Mouse (Mus musculus) C2C12 (cell line): Measurements from ENCODE around the gene Galns. TPM values are rescaled to one million over a fixed set of nuclear protein-coding genes. Genes with fewer than 3 reads are reported as not detected.

Experiments used
- H3K27me3 ChIP-seq: one replicate; pipeline ENCODE4 v1.6.1; 2011; ENCODE audit not compliant: control insufficient read depth, insufficient read depth, insufficient read length
- H3K36me3 ChIP-seq: one replicate; pipeline ENCODE4 v1.6.1; 2011; ENCODE audit not compliant: control insufficient read depth, insufficient read depth
- H3K4me3 ChIP-seq: one replicate; pipeline ENCODE4 v1.5.1; 2011; ENCODE audit warnings: mild to moderate bottlenecking, control low read depth; ENCODE audit not compliant: poor library complexity, insufficient read depth, severe bottlenecking
- H3K79me2 ChIP-seq: one replicate; pipeline ENCODE4 v1.6.1; 2011; ENCODE audit not compliant: control insufficient read depth, insufficient read depth
- H3K79me3 ChIP-seq: one replicate; pipeline ENCODE4 v1.6.1; 2011; ENCODE audit warnings: low read depth, control low read depth
- H3ac ChIP-seq: one replicate; pipeline ENCODE3; 2011; ENCODE audit warnings: low read depth; ENCODE audit not compliant: control insufficient read depth, insufficient read length
- CEBPB ChIP-seq: IDR thresholded peaks from one replicate; pipeline ENCODE4 v1.6.1; 2011; ENCODE audit warnings: low read depth, mild to moderate bottlenecking, control low read depth, moderate library complexity
- CTCF ChIP-seq: IDR thresholded peaks from one replicate; pipeline ENCODE4 v1.5.1; 2011; ENCODE audit not compliant: control insufficient read depth, insufficient read depth, insufficient read length
- FOSL1 ChIP-seq: IDR thresholded peaks from one replicate; pipeline ENCODE4 v1.8.0; 2011; ENCODE audit warnings: mild to moderate bottlenecking, low read length; ENCODE audit not compliant: poor library complexity, insufficient read depth, severe bottlenecking
- MAX ChIP-seq: IDR thresholded peaks from one replicate; pipeline ENCODE4 v1.6.1; 2011; ENCODE audit warnings: mild to moderate bottlenecking, control low read depth
- MYOD1 ChIP-seq: IDR thresholded peaks from one replicate; pipeline ENCODE4 v1.6.1; 2011; ENCODE audit warnings: low read depth; ENCODE audit not compliant: control insufficient read depth, insufficient read length
- MYOG ChIP-seq: IDR thresholded peaks from one replicate; pipeline ENCODE4 v1.6.1; 2011; ENCODE audit not compliant: control insufficient read depth, insufficient read length; ENCODE audit errors: extremely low read depth
- USF1 ChIP-seq: IDR thresholded peaks from one replicate; pipeline ENCODE4 v1.6.1; 2011; ENCODE audit warnings: low read depth, mild to moderate bottlenecking, control low read depth, moderate library complexity
- polyA plus RNA-seq: library from polyadenylated mRNA; unstranded; fragments of >200 nt; fragmentation: generic; extraction: Trizol; gene quantifications from one replicate; pipeline ENCODE4 v1.2.1, GENCODE M21; 2012; ENCODE audit warnings: missing spikeins

Galns gene
- polyA plus RNA-seq, 1 experiment = 9.8 TPM

- Histone ChIP-seq H3K36me3 (peaks cover 43% of the 10 kb centered on the region), H3K79me2 (peaks cover 57% of the 10 kb centered on the region), H3ac (peak overlapping the region; percentile 66), H3K79me3 (peaks cover 31% of the 10 kb centered on the region), H3K4me3 (peak overlapping the region; percentile 95), H3K27me3 (no peaks in the 10 kb centered on the region)
- TF ChIP-seq MYOG (no peak), CEBPB (no peak), FOSL1 (no peak), MYOD1 (no peak), CTCF (no peak), USF1 (no peak), MAX (no peak)
Measured at GRCm38 (mm10) chr8:122568881-122569309, 42.4 kb downstream of the Galns start.

GRCm38 (mm10) chr8:122568109-122568504 is 43.2 kb downstream of the Galns start:
- Histone ChIP-seq H3K27me3 (no peaks in the 10 kb centered on the region), H3K36me3 (peaks cover 40% of the 10 kb centered on the region), H3K79me2 (peaks cover 56% of the 10 kb centered on the region), H3K4me3 (peak overlapping the region; percentile 95), H3K79me3 (peaks cover 31% of the 10 kb centered on the region), H3ac (peak overlapping the region; percentile 94)
- TF ChIP-seq CTCF = no peak
- no peak for TF ChIP-seq MAX
- no peak for TF ChIP-seq MYOG
- no peak for TF ChIP-seq MYOD1
- TF ChIP-seq USF1 = no peak
- no peak for TF ChIP-seq FOSL1
- no peak for TF ChIP-seq CEBPB

- Histone ChIP-seq H3K27me3 (no peaks in the 10 kb centered on the region), H3K4me3 (peak within 1 kb of the TSS; percentile 95), H3K36me3 (peaks cover 34% of the 10 kb centered on the region), H3K79me3 (peaks cover 31% of the 10 kb centered on the region), H3K79me2 (peaks cover 53% of the 10 kb centered on the region), H3ac (peak within 1 kb of the TSS; percentile 94)
- TF ChIP-seq MYOD1 = peak; percentile 27
- TF ChIP-seq MYOG = no peak
- peak; percentile 53 for TF ChIP-seq MAX
- peak; percentile 10 for TF ChIP-seq USF1
Measured at GRCm38 (mm10) chr8:122567361-122568108, 43.7 kb downstream of the Galns start, which contains the start of gene Cdt1. Gene Cdt1 (plus strand): TSS chr8:122568015.

GRCm38 (mm10) chr8:122566766-122567165 is 44.5 kb downstream of the Galns start:
- H3K4me3 ChIP-seq = peak overlapping the region; percentile 95
- H3K79me2 ChIP-seq = peaks cover 45% of the 10 kb centered on the region
- H3K36me3 ChIP-seq = peaks cover 26% of the 10 kb centered on the region
- peak overlapping the region; percentile 88 for H3ac ChIP-seq
- H3K79me3 ChIP-seq = peaks cover 31% of the 10 kb centered on the region
- no peaks in the 10 kb centered on the region for H3K27me3 ChIP-seq
- TF ChIP-seq CEBPB (no peak), MYOD1 (peak; percentile 28), CTCF (no peak), USF1 (no peak), MAX (peak; percentile 73), MYOG (no peak), FOSL1 (no peak)

- H3K79me2 ChIP-seq = peaks cover 24% of the 10 kb centered on the region
- H3K4me3 ChIP-seq = no peak overlapping the region
- TF ChIP-seq FOSL1 = no peak
- no peak for TF ChIP-seq CEBPB
- no peak for TF ChIP-seq USF1
- TF ChIP-seq MYOG = no peak
- TF ChIP-seq MYOD1 = no peak
- TF ChIP-seq MAX = no peak
- no peak for TF ChIP-seq CTCF
- peaks cover 6% of the 10 kb centered on the region for H3K36me3 ChIP-seq
- no peaks in the 10 kb centered on the region for H3K27me3 ChIP-seq
- no peak overlapping the region for H3ac ChIP-seq
- peaks cover 15% of the 10 kb centered on the region for H3K79me3 ChIP-seq
Measured at GRCm38 (mm10) chr8:122564363-122565352, 46.6 kb downstream of the Galns start.
